Mouse (Mus musculus) gastrocnemius, postnatal 4 days (tissue): ENCODE data around the gene Kcna6. TPM values are rescaled to one million over a fixed set of nuclear protein-coding genes. Genes with fewer than 3 reads are reported as not detected.

Experiments
- DNase-seq, 2 experiments: peaks; one replicate each; pipeline ENCODE4 v3.0.0; 2021 to 2022; ENCODE audit warnings: low spot score in 2 of 2, mixed read lengths in 2 of 2
- total RNA-seq, 2 experiments: library from RNA; stranded (reverse); gene quantifications; 2 replicates each; pipeline ENCODE4 v1.2.3; 2021

The Kcna6 gene
- total RNA-seq, 2 experiments from 2014 or later, result 5.3 to 5.8 TPM

DNA sequence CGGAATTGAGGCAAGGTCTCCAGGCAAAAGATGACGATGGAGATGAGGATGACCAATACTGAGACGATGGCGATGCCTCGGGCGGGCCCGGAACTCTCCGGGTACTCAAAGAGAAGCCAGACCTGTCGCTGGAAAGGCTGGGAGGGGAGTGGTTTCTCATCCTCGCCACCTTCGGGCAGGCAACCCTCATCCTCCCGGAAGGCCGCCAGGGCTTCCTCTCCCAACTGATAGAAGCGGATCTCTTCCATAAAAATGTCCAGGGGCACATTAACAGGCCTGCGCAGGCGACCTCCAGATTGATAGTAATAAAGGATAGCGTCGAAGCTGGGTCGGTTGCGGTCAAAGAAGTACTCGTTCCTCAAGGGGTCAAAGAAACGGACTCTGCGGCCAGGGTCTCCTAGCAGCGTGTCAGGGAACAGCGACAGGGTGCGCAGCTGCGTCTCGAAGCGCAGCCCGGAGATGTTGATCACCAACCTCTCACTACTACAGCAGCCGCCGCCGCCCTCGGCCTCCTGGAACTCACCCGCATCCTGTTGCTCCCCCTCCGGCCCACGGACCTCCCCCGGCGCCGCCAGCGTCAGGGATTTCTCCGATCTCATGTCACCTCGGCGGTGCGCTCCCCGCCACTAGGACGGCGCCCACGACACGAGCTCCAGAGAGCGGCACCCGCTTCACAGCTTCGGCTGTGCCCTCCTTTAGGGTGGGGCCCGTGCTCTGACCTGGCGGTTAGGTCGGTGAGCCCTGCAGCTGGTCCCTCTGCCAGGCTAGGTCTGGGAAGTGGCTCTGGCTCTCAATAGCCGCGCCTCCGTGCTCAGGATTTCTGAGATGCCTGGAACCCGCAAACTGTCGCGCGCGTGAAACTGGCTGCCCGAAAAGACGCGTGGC is 906 bp downstream of the Kcna6 start:
- peak; percentile 30 to 37 for DNase-seq

DNA sequence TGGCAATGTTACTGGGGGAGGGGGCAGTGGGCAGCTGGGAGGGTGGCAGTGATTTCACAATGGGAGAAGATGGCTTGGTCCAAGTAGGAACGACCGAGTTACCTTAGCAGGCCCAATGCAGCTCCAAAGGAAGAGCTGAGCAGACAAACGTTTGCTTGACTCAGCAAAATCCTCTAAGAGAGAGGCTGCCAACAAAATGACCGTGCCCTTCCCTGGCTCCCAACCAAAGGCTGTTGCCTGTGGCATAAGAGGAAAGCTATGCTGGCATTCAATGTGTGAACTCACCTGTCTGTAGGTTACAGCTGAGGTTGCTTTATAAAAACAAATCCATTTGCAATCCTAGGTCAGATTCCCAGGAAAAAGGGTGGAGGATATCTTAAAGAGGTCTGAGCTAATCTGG is 3.5 kb downstream of the Kcna6 start:
- no peak for DNase-seq

DNA sequence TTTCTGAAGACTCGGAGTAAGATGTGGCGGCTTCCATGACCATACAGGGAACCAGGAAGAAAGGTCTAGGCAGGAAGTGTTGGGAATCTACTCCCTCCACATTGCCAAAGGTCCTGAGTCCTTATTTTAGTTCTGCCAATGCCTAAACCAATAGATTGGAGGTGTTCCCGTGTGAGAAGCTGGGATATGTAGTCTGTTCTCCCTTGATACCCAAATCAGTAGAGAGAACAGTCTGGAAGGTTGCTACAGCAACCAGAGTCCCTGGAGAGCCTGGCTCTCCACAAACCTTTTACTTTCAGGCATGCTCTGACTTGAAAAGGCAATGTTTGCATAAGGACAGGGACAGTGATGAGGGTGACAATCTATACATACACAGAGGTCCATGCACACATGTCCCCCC is 4.7 kb downstream of the Kcna6 start:
- no peak for DNase-seq

DNA sequence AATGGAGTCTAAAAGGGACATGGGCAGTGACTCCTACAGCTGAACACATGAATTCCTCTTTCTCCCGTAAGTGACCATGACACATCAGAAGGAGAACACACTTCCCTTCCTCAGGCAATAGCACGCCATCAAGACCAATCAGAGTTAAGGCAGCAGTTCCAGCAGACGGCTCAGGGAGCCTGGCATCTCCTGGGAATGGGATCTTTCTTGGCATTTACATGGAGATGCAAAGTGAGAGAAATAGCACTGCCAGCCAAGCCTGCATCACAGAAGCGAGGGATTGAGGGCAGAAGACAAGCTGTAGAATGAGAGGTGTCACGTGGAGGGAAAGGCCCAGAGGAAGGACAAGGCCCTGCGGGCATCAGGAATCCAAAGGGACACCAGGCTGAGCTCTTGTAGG is 7.8 kb downstream of the Kcna6 start:
- DNase-seq, result no peak

DNA sequence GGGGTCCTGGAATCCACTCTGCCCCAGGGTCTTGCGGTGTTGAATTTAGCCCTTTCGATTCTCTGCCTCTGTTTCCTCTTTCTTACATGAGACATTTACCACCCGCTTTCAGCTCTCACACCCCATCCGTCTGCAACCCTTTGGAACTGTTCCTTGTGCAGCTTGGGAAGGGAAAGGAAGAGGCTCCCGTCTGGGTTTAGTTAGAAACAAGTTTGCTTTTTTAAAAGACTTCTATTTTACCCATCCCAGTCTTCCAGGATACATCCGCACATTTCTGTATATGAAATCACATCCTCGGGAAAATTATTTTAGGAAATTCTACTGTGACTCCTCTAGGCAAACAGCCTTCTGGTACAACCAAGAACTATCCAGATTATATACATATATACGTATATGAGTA is 11.7 kb downstream of the Kcna6 start:
- DNase-seq, result no peak

DNA sequence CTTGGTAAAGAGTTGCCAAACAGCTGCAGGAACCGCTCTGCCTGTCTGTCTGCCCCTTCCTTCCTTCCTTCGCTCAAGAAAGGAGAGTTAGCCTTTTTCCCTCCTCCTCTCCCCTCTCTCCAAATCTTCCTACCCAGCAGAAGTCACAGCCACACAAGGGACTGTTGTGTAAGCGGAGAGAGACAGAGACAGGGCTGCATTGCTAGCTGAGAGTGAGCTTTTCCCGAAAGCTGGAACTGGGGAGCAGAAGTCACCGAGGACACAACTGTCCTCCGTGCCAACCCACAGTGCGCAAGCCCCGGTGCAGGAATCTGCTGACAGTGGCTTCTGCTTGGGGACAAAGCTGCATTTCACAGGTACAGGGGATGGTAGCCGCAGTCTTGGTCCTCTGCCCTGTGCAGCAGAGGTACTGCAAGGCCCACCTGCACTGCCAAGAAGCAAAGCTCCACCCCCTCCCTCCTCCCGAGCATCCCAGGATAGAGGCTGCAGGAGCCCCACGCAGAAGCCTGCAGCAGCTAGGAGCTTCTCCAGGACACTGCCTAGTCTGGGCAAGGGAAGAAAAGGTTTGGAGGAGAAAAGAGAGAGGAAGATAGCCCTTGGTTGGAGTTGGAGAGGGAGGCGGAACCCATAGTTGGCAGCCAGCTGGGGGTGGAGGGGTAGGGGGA is 21.9 kb downstream of the Kcna6 start:
- DNase-seq, result no peak

DNA sequence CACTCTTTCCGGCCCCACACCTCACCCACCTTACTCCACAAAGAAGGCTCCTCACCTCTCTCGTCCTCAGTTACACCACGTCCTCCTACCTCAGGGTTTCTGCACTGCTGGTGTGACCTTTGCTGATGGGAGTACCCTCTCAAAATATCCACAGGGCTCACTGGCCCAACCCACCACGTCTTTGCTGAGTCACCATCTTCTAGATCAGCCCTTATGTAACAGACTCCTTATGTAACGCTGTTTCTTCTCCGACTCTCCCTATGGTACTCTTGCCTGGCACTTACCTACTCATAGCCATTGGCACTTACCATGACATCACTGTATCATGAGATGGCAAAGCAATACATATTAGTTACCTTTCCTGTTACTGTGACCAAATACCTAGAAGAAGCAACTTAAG is 27.9 kb downstream of the Kcna6 start:
- no peak for DNase-seq

DNA sequence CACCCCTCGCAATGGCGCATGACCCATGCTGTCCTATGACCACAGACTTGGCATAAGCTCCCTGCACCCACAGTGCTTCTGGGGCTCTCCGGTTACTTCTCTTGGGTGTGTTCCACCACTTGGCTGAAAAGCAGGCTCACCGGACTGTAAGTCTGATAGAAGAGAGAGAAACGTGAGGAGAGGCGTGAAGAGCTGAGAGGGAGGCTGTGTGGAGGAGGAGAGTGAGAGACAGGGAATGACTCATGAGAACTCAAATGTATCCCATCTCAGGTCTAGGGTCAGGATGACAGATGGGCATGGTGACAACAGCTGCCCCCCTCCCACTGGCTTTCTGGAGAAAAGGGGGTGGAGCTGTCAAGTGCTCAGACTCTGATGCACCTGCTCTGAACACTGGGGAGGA is 34.5 kb downstream of the Kcna6 start:
- DNase-seq, result no peak

DNA sequence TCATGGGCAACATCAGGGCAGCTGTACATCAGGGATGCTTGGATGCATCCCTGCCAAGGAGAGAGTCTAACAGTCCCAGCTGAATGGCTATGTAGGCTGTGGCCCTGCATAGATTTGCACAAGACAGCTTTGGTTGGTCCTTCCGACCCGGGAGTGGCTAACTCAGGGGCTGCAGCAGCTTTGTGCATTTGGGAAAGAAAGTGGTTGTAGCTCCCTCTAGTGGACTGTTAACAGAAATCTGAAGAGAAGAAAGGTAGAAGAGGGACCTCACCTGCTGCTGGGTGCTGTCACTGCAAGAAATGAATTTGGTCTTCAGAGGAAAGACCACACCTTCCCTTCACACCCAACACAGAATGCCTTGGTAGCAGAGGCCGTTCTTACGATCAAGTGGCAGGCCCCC is 36.0 kb downstream of the Kcna6 start:
- no peak for DNase-seq

DNA sequence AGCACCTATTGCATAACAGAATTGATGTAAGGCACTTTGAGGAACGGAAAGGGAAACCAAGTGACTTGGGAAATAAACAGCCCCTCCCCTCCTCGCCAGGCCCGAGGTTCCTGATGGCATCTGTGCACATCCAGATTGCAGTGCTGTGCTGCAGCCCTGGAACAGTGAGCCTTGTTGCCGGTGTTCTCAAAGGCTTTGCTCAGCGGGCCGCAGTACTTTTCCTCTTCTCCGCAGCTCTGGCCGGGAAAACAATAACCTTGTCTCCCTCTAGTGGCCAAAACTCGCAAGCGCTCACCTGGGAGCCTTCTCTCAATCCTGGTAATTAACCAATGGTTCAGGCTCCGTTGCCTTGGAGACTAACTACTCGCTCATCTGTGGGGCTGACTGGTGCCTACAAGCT is 38.4 kb downstream of the Kcna6 start:
- peak; percentile 40 to 64 for DNase-seq

DNA sequence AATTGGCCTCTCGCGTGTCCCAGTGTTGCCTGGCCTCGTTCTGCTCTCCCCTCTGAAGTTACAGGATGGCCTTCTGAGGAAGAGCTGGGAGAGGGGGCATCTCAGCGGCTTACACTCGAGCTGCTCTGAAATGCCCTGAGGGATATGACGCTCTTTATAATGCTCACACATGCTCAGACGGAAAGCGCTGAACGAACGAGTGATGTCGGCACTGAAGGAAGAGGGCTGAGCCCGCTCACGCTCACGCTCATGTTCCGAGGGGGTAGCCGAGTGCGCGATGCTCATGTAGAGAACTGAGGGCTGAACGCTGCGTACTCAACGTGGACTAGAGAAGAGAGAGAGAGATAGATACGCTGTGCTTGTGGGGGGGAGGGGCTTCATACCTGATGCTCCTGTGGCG is 39.3 kb downstream of the Kcna6 start:
- no peak for DNase-seq

DNA sequence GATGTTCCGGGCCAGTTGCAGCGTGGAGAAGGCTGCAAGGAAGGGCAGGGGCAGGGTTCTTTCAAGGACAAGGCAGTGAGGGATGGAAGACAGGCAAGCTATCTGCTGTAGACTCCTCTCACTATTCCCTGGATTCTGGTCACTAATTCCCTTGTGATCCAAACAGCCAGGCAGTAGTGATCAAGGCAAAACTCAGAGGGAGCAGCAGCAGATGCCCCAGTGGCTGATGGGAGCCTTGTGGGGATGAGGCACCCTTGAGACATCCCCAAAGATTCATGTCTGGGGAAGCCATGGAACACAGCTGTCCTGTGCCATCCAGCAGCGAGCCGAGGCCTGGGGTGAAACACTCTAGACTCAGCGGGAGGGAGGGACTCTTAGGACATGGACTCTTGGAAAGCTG is 40.5 kb downstream of the Kcna6 start:
- DNase-seq, result no peak

DNA sequence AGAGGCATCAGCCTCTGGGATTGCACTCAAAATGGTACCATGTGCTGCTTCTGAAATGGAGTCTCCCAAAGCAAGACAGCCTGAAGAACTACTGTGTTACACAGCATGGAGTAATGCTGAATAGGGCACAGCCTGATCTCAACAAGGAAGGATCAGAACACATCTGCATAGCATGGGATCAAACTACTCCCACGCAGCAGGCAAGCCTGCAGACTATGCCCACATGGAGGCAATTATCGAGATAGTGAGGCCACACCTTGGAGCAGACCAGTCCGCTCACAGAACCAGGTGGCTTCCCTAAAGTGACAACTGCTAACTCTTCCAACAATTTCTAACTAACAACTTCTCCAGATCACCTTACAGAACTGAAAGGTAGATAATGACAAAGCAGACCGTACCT is 53.4 kb downstream of the Kcna6 start:
- no peak for DNase-seq

DNA sequence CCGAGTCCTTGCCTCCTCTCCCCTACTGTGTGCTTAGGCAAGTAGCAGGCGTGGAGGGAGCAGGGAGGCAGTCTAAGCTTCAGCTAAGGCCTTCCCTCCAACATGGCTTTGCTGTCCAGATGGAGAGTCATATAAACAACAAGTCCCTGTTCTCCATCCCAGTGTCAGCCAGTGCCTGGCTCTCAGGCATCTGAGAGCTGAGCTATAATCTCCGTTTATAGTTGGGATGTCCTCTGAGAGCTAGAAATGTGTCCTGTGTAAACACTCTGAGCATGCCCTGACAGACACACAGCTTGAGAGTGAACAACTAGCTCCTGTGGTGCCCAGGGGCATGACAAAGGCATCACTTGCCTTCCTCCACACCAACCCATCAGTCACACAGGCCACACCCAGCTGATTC is 55.3 kb downstream of the Kcna6 start:
- DNase-seq, result no peak

DNA sequence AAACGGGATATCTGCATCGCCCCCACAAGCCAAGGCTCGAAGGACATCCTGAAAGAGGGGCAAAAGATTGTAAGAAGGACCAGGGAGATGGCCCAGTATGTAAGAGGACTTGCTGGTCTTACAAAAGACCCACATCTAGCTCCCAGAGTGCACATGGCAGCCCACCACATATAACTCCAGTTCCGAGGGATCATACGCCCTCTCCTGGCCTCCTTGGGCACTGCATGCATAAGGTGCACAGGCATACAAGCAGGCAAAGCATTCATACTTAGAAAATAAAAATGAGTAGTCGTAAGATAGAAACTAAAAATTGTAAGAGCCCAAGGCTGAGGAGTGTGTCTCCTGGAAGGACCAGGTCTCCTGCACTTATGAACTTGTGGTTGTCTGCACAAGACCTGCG is 61.5 kb downstream of the Kcna6 start:
- DNase-seq, result no peak

DNA sequence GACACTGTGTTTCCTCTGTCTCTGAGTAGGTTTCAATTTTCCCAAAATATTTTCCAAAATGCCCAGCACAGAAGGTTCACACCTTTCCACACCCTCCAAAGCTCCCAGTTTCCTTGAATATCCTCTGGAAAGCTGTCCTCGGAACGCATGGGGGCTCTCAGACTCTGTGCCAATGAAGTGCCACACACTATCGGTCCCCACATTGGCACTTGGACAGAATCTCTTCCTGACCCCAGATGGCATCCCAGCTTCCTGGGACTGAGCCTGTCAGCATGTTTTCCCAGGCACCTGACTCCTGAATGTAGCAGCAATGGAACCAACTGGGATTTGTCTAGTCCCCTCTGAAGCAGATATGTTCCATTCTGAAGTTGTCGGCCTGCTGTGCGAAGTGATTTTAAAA is 73.5 kb downstream of the Kcna6 start:
- DNase-seq, result no peak

DNA sequence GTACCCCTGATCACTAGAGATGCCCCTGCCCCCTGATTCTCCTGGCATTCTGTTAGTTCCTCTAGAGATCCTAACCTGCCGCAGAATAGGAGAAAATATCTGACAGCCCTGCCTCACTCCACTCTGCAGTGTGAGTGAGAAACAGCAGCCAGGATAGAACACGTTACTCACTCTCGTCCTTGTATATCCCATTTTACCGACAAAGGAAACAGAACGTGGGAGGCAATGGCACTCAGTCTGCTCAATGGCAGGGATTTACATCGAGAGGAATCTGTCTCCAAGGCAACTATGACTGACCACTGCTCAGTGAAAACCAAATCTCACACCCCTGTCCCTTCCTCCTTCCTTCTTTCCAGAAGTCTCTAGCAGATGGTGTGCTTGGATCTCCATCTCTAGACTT is 74.4 kb downstream of the Kcna6 start:
- DNase-seq, result no peak

DNA sequence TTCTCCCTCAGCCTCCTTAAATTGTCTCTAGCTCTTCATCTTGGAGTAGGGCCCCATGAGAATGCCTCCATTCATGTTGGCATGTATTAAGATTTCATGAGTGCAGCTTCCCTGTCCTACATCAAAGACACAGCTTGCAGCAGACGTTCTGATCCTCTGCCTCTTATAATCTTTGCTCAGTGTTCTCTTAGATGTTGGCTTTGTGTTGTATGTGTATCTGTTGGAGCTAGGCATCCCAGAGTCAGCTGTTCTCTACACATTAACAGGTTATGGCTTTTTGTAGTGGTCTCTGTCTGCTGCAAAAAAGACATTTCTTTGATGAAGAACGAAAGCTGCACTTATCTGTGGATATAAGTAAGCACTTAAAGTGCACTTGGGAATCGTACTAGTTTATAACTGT is 75.9 kb downstream of the Kcna6 start:
- no peak for DNase-seq

Other genes starting within 250 kb of the Kcna6 start
- 1 to 10 TPM; 4.2 to 4.7 TPM for gene Kcna5, start 205.3 kb downstream of the Kcna6 start, total RNA-seq
- gene Kcna1, start 94.3 kb downstream of the Kcna6 start, total RNA-seq, result 1 to 10 TPM; 5.7 to 7.0 TPM
- 100 to 1,000 TPM; 230 to 236 TPM for gene Ndufa9, start 108.5 kb upstream of the Kcna6 start, total RNA-seq
- not detected for gene Akap3, start 112.4 kb upstream of the Kcna6 start, total RNA-seq
- gene Dyrk4, start 181.2 kb upstream of the Kcna6 start, total RNA-seq, result not detected
- gene Rad51ap1, start 198.9 kb upstream of the Kcna6 start, total RNA-seq, result 10 to 100 TPM; 13.6 to 17.3 TPM
- 10 to 100 TPM; 12.9 to 14.4 TPM for gene D6Wsu163e, start 199.3 kb upstream of the Kcna6 start, total RNA-seq